Mouse (Mus musculus) myocyte (in vitro differentiated cells): ENCODE results near the gene Rps6kl1.

Source experiments
- CEBPB ChIP-seq: IDR thresholded peaks from 2 replicates; pipeline ENCODE4 v1.6.1; 2011; ENCODE audit warnings: mild to moderate bottlenecking, moderate library complexity; ENCODE audit not compliant: poor library complexity, insufficient read depth, severe bottlenecking
- MAX ChIP-seq: IDR thresholded peaks from one replicate; pipeline ENCODE4 v1.6.1; 2011; ENCODE audit warnings: low read depth, mild to moderate bottlenecking, control low read depth
- MYOD1 ChIP-seq, 3 experiments: IDR thresholded peaks; one replicate each; pipeline ENCODE4 v1.6.1; 2011; ENCODE audit warnings: control low read depth in 2 of 3, low read depth in 2 of 3, mild to moderate bottlenecking in 2 of 3, moderate library complexity in 1 of 3; ENCODE audit not compliant: insufficient read length in 2 of 3, control insufficient read depth in 1 of 3
- POLR2A ChIP-seq: IDR thresholded peaks from one replicate; pipeline ENCODE4 v1.6.1; 2011; ENCODE audit warnings: low read depth, mild to moderate bottlenecking, control low read depth, moderate library complexity; ENCODE audit not compliant: insufficient read length
- SRF ChIP-seq: IDR thresholded peaks from one replicate; pipeline ENCODE4 v1.6.1; 2011; ENCODE audit warnings: low read depth; ENCODE audit not compliant: control insufficient read depth, insufficient read length
- TCF12 ChIP-seq: IDR thresholded peaks from one replicate; pipeline ENCODE4 v1.6.1; 2011; ENCODE audit warnings: mild to moderate bottlenecking, control low read depth; ENCODE audit not compliant: poor library complexity, insufficient read depth, severe bottlenecking
- USF1 ChIP-seq: IDR thresholded peaks from one replicate; pipeline ENCODE4 v1.6.1; 2011; ENCODE audit warnings: low read depth, mild to moderate bottlenecking, control low read depth, moderate library complexity

GRCm38 (mm10) chr12:85185810-85186209, 34.7 kb upstream of the Rps6kl1 start:
- TF ChIP-seq POLR2A (no peak), MAX (no peak), USF1 (no peak), MYOD1 (IDR thresholded peaks at IDR 0.05; ENCODE audit: control insufficient read depth in 1 of 3, insufficient read length in 2 of 3, low read depth in 2 of 3) (no peak), SRF (no peak), TCF12 (no peak), CEBPB (no peak)
